Mouse (Mus musculus): ENCODE measurements around the gene Fam131a. TPM values are rescaled to one million over a fixed set of nuclear protein-coding genes. Genes with fewer than 3 reads are reported as not detected.

The Fam131a gene
- polyA plus RNA-seq, 1 experiment, result 6.2 TPM

DNA sequence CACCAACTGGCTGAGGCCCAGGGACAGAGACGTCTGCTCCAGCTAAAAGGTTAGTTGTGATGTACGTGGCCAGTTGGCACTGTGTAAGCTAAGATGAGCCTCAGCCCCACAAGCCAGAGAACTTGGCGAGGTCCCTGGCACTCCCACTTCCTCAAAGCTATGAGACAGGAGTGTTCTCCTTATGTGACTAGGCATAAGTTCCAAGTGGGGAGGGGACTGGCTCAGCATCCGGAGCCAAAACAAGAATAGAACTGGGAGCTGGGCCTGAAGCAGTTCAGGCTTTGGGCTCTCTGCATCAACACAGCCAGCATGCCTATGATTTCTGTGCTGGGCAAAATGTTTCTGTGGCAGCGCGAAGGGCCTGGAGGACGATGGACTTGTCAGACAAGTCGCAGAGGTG is 1.7 kb downstream of the Fam131a start:
- Histone ChIP-seq H3K4me3 (ENCODE audit: insufficient read depth, low read length) (no peak overlapping the region), H3K27ac (ENCODE audit: insufficient read depth, low read depth, low read length) (no peak overlapping the region), H3K4me1 (ENCODE audit: control insufficient read depth, insufficient read depth, low read length) (peaks cover 20% of the 10 kb centered on the region)
- TF ChIP-seq POLR2A (IDR thresholded peaks at IDR 0.05; ENCODE audit: borderline replicate concordance, low read depth, low read length), result no peak
- TF ChIP-seq CTCF (IDR thresholded peaks at IDR 0.05; ENCODE audit: low read depth, low read length), result no peak

DNA sequence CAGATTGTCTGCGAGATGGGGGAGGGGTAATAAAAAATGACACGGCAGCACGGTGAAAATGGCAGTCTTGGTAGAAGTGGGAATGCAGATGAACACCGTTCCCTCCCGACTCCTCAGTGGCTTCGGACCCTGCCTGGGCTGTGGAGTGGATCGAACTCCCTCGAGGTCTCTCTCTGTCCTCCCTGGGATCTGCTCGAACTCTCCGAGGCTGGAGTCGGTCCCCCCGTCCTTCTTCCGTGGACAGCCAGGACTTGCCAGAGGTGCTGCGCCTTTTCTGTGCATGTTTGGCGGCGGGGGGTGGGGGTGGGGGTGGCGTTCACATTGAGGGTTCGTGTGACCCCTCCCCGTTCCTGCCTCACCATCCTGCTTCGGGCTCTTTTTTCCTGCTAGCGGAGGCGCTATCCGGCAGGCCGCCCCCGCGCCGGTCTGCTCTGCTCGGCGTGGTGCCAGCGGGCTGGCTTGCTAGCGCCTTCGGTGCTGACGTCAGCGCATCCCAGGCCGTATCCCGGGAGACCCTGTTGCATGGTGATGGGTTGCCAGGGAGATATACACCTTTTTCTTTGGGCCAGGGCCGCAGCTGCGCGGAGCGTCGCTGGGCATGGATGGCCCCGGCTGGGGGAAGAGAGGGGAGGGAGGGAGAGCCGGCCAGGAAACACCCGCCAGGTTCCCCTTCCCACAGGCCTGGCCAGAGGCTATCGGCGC is 2.7 kb downstream of the Fam131a start:
- peak overlapping the region; percentile 7; the same call in 1 of the 2 replicates for H3K4me3 ChIP-seq (ENCODE audit: insufficient read depth, low read length)
- no peak for TF ChIP-seq POLR2A (IDR thresholded peaks at IDR 0.05; ENCODE audit: borderline replicate concordance, low read depth, low read length)
- no peak for TF ChIP-seq CTCF (IDR thresholded peaks at IDR 0.05; ENCODE audit: low read depth, low read length)
- peaks cover 20% of the 10 kb centered on the region for H3K4me1 ChIP-seq (ENCODE audit: control insufficient read depth, insufficient read depth, low read length)
- H3K27ac ChIP-seq (ENCODE audit: insufficient read depth, low read depth, low read length), result no peak overlapping the region

DNA sequence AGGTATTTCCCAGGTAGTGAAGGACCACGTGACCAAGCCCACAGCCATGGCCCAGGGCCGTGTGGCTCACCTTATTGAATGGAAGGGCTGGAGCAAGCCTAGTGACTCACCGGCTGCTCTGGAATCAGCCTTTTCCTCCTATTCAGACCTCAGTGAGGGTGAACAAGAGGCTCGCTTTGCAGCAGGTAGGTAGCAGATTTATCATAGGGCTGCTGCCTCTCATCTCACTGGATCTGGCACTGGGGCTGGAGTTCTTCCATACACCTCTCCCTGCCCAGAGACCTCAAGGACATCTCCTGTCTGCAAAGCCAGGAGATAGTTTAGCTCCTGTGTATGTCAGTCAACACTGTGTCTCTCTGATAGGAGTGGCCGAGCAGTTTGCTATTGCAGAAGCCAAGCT is 6.2 kb downstream of the Fam131a start:
- Histone ChIP-seq H3K4me3 (ENCODE audit: insufficient read depth, low read length) (no peak overlapping the region), H3K4me1 (ENCODE audit: control insufficient read depth, insufficient read depth, low read length) (peaks cover 14% of the 10 kb centered on the region), H3K27ac (ENCODE audit: insufficient read depth, low read depth, low read length) (no peak overlapping the region)
- no peak for TF ChIP-seq CTCF (IDR thresholded peaks at IDR 0.05; ENCODE audit: low read depth, low read length)
- TF ChIP-seq POLR2A (IDR thresholded peaks at IDR 0.05; ENCODE audit: borderline replicate concordance, low read depth, low read length), result no peak

DNA sequence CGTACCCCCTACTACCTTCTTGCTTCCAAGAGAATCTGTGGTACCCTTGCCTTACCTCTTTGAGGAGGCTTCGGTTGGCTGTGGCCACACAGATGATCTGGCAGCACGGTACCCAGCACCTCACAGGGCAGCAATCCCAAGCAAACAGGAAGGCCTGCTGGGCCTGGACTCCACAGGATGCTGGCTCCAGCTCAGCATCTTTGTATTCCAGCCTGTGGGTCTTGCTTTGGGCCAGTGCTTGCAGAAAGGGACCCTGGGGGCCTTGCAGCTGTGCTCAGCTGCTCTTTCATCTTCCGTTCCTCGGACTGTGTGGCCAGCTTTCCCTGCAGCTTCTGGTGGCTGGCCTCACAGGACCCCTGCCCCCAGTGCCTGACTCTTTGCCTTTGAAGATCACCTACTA is 7.0 kb downstream of the Fam131a start:
- no peak overlapping the region for H3K4me3 ChIP-seq (ENCODE audit: insufficient read depth, low read length)
- TF ChIP-seq POLR2A (IDR thresholded peaks at IDR 0.05; ENCODE audit: borderline replicate concordance, low read depth, low read length) (no peak), CTCF (IDR thresholded peaks at IDR 0.05; ENCODE audit: low read depth, low read length) (no peak)
- H3K4me1 ChIP-seq (ENCODE audit: control insufficient read depth, insufficient read depth, low read length), result peaks cover 9% of the 10 kb centered on the region
- no peak overlapping the region for H3K27ac ChIP-seq (ENCODE audit: insufficient read depth, low read depth, low read length)

DNA sequence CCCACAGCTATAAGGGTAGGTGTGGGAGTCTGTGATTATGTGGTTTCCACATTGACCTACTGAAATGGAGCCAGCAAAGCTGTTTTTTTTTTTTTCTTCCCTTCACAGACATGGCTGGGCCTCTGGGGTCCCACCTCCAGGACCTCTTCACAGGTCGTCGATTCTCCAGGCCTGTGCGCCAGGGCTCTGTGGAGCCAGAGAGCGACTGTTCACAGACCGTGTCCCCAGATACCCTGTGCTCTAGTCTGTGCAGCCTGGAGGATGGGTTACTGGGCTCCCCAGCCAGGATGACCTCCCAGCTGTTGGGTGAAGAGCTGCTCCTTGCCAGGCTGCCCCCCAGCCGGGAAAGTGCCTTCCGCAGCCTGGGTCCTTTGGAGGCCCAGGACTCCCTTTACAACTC is 8.3 kb downstream of the Fam131a start:
- TF ChIP-seq CTCF (IDR thresholded peaks at IDR 0.05; ENCODE audit: low read depth, low read length) (no peak), POLR2A (IDR thresholded peaks at IDR 0.05; ENCODE audit: borderline replicate concordance, low read depth, low read length) (no peak)
- H3K4me3 ChIP-seq (ENCODE audit: insufficient read depth, low read length), result no peak overlapping the region
- no peak overlapping the region for H3K27ac ChIP-seq (ENCODE audit: insufficient read depth, low read depth, low read length)
- H3K4me1 ChIP-seq (ENCODE audit: control insufficient read depth, insufficient read depth, low read length), result peaks cover 9% of the 10 kb centered on the region

DNA sequence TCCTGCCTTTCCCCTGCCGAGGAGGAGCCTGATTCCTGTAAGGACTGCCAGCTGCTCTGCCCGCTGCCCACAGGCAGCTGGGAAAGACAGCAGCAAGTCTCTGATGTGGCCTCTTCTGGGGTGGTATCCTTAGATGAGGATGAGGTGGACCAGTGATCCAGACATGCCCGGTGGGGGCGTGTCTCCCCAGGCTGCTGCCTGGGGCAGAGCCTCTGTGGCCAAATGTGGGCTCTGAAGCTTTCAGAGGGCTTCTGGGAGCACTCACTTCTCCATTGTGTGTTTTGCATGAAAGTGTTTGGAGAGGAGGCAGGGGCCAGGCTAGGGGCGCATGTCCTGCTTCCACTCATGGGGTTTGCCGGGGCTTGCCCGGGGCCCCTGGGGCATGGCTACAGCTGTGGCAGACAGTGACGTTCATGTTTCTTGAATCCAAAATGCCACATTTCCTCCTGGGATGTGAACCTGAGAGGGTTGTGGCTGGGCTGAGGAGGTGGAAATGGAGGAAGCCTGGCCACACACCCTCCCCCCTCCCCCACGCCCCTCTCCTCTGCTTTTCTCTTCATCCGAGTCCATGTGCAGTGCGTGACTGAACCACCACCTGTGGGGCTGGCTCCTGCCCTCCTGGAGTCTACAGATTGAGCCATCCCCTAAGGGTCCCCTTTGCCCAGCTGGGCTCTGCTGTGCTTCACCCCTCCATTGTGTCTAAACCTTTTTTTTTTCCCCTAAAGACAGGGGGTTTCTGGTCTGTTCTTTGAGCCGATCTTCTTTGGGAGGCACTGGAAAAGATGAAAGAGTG is 8.9 kb downstream of the Fam131a start:
- no peak overlapping the region for H3K27ac ChIP-seq (ENCODE audit: insufficient read depth, low read depth, low read length)
- TF ChIP-seq CTCF (IDR thresholded peaks at IDR 0.05; ENCODE audit: low read depth, low read length) (no peak), POLR2A (IDR thresholded peaks at IDR 0.05; ENCODE audit: borderline replicate concordance, low read depth, low read length) (no peak)
- H3K4me1 ChIP-seq (ENCODE audit: control insufficient read depth, insufficient read depth, low read length), result peaks cover 9% of the 10 kb centered on the region
- H3K4me3 ChIP-seq (ENCODE audit: insufficient read depth, low read length), result no peak overlapping the region

DNA sequence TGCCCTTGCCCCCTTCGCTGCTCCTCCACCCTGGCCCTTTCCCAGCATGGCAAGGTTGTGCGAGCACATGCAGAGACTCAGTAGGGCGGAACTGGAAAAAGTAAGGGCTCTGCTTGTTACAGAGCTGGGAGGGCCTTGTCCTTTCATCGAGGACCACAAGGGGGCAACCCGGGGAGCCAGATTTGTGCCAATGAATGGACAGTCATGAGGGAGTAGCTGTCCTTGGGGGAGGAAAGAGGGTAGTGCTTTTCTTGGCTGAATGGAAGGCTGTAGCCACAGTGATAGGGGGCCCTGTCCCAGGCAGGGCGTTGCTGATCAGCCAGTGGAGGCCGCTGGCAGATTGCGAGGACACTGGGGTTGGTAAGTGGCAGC is 9.5 kb downstream of the Fam131a start:
- TF ChIP-seq POLR2A (IDR thresholded peaks at IDR 0.05; ENCODE audit: borderline replicate concordance, low read depth, low read length), result no peak
- TF ChIP-seq CTCF (IDR thresholded peaks at IDR 0.05; ENCODE audit: low read depth, low read length), result peak; percentile 42; the same call in 1 of the 2 replicates
- Histone ChIP-seq H3K4me1 (ENCODE audit: control insufficient read depth, insufficient read depth, low read length) (peaks cover 9% of the 10 kb centered on the region), H3K27ac (ENCODE audit: insufficient read depth, low read depth, low read length) (no peak overlapping the region), H3K4me3 (ENCODE audit: insufficient read depth, low read length) (no peak overlapping the region)

DNA sequence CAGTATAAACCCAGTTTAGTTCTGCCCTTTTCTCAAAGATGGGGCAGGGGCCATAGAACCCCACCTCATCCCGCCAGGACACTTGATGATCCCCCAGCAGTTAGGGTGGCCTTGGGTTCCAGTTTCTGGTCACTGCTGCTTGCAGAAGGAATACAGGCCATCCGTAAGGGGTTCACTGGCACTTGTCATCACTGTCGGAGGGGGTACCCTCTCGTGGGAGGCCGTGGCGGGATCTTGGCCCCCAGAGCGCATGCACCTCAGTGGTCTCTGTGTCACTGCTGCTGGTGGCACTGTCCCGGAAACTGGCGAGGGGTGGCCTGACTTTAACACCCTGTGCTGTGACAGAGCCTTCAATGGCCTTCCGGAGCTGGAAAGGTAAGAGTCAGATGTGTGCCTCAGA is 10.0 kb downstream of the Fam131a start:
- peaks cover 9% of the 10 kb centered on the region for H3K4me1 ChIP-seq (ENCODE audit: control insufficient read depth, insufficient read depth, low read length)
- H3K4me3 ChIP-seq (ENCODE audit: insufficient read depth, low read length), result no peak overlapping the region
- TF ChIP-seq CTCF (IDR thresholded peaks at IDR 0.05; ENCODE audit: low read depth, low read length) (no peak), POLR2A (IDR thresholded peaks at IDR 0.05; ENCODE audit: borderline replicate concordance, low read depth, low read length) (no peak)
- H3K27ac ChIP-seq (ENCODE audit: insufficient read depth, low read depth, low read length), result no peak overlapping the region

DNA sequence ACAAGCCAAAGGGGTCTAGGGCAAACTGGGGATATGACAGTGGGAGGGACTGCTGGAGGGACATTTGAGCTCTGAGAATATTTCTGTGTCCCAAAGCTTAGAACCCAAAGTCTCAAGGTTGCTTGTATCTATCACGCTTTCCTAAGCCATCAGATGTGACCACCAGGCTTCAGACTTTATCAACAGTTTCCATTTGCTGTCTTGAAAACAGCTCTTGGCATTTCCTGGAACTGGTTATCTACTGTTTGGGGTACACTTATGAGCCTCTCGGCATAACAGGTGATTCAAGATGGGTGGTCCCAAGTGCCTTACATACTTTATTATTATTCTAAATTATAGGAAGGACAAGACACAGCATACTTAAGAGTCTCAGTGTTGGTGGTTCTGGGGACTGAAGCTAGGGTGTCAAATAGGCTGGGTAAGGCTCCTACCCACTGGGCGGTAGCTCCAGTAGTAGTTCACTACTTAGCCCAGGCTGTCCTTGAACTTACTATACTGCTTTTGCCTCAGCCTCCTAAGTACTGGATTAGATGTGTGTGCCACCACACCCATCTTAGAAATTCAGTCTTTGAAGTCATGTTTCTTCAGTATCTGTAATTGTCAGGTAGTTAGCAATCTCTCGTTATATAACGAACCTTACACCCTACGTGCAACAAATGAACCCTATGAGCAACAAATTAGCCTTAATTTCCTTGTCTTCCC is 10.8 kb downstream of the Fam131a start:
- H3K4me1 ChIP-seq (ENCODE audit: control insufficient read depth, insufficient read depth, low read length), result peaks cover 9% of the 10 kb centered on the region
- H3K4me3 ChIP-seq (ENCODE audit: insufficient read depth, low read length), result no peak overlapping the region
- no peak overlapping the region for H3K27ac ChIP-seq (ENCODE audit: insufficient read depth, low read depth, low read length)
- TF ChIP-seq CTCF (IDR thresholded peaks at IDR 0.05; ENCODE audit: low read depth, low read length) (no peak), POLR2A (IDR thresholded peaks at IDR 0.05; ENCODE audit: borderline replicate concordance, low read depth, low read length) (no peak)

DNA sequence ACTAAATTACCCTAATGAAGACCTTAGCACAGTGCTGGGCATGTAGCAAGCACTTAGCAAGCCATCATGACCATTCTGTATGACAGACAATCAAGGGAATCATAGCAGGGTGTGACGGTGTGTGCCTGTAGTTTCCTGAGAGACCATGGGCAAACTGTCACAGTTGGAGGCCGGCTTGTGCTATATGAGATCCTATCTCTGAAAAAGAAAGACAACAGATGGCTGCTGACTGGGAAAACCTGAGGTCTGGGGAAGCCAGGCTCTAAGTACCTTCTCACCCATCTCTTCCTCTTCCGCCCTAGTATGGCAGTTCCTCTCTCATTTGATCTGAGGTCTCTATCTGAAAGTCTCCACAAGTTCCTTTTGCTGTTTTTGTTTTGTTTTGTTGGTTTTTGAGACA is 12.7 kb downstream of the Fam131a start:
- Histone ChIP-seq H3K4me3 (ENCODE audit: insufficient read depth, low read length) (no peak overlapping the region), H3K27ac (ENCODE audit: insufficient read depth, low read depth, low read length) (no peak overlapping the region), H3K4me1 (ENCODE audit: control insufficient read depth, insufficient read depth, low read length) (peaks cover 9% of the 10 kb centered on the region)
- TF ChIP-seq CTCF (IDR thresholded peaks at IDR 0.05; ENCODE audit: low read depth, low read length) (no peak), POLR2A (IDR thresholded peaks at IDR 0.05; ENCODE audit: borderline replicate concordance, low read depth, low read length) (no peak)
